Mouse (Mus musculus) B cell, adult 2 months (primary cell): ENCODE data around the gene Akr1cl.
A peak's percentile ranks its signal among the peaks of the same experiment; 100 is the strongest.

Source experiments
- DNase-seq, 2 experiments: peaks; one replicate each; pipeline ENCODE4 v3.0.0; 2022

Akr1cl gene

GRCm38 (mm10) chr1:64986120-64986519 lies 46.4 kb downstream of the Akr1cl start:
- DNase-seq = peak; percentile 84 to 88

GRCm38 (mm10) chr1:64983247-64983646 lies 49.3 kb downstream of the Akr1cl start:
- no peak for DNase-seq

GRCm38 (mm10) chr1:64978321-64978799 lies 54.2 kb downstream of the Akr1cl start:
- peak; percentile 5 to 6 for DNase-seq

- DNase-seq = no peak
These were observed 57.2 kb downstream of the Akr1cl start for GRCm38 (mm10) chr1:64975346-64975745.

GRCm38 (mm10) chr1:64970685-64971084 lies 61.9 kb downstream of the Akr1cl start:
- peak; percentile 4 to 21 for DNase-seq
